Mouse (Mus musculus) adipocyte (in vitro differentiated cells): Measurements from ENCODE around the gene Ceacam20.
"Not testable (repeated sequence)": the region's sequence is repeated elsewhere in the genome, so short reads cannot be mapped to it uniquely, and the experiment has no call there.

Source experiments
- DNase-seq: peaks from one replicate; pipeline ENCODE4 v3.0.0-alpha.2; 2016; ENCODE audit warnings: low spot score

Ceacam20 gene

GRCm38 (mm10) chr7:19964985-19965579, at the start of gene Ceacam20:
Ceacam20 (plus strand) TSS chr7:19965412.
- no peak for DNase-seq

- no peak for DNase-seq
Observed at GRCm38 (mm10) chr7:19920166-19920505, 45.1 kb upstream of the Ceacam20 start.

- DNase-seq, result peak; percentile 91
Observed at GRCm38 (mm10) chr7:19920506-19921261, 44.5 kb upstream of the Ceacam20 start, which contains the start of gene Pvr. Pvr (minus strand) TSS chr7:19921160.

- no peak for DNase-seq
Observed at GRCm38 (mm10) chr7:19923354-19923753, 41.9 kb upstream of the Ceacam20 start.

GRCm38 (mm10) chr7:19923797-19924196, 41.4 kb upstream of the Ceacam20 start:
- DNase-seq, result no peak

GRCm38 (mm10) chr7:19925376-19925775, 39.8 kb upstream of the Ceacam20 start:
- DNase-seq, result no peak

- no peak for DNase-seq
Observed at GRCm38 (mm10) chr7:19926849-19927480, 38.2 kb upstream of the Ceacam20 start.

- DNase-seq, result no peak
Observed at GRCm38 (mm10) chr7:19928486-19928885, 36.7 kb upstream of the Ceacam20 start.

GRCm38 (mm10) chr7:19930481-19930880, 34.7 kb upstream of the Ceacam20 start:
- not testable (repeated sequence) for DNase-seq

GRCm38 (mm10) chr7:19932133-19932876, 32.9 kb upstream of the Ceacam20 start:
- DNase-seq, result no peak

GRCm38 (mm10) chr7:19932877-19933809, 32.1 kb upstream of the Ceacam20 start:
- DNase-seq, result peak; percentile 39

GRCm38 (mm10) chr7:19935171-19935751, 30.0 kb upstream of the Ceacam20 start:
- peak; percentile 83 for DNase-seq

GRCm38 (mm10) chr7:19935961-19936360, 29.3 kb upstream of the Ceacam20 start:
- peak; percentile 65 for DNase-seq

GRCm38 (mm10) chr7:19937229-19937821, 27.9 kb upstream of the Ceacam20 start:
- DNase-seq, result no peak

GRCm38 (mm10) chr7:19939555-19940235, 25.5 kb upstream of the Ceacam20 start:
- DNase-seq, result no peak

- DNase-seq, result no peak
Observed at GRCm38 (mm10) chr7:19940256-19940655, 25.0 kb upstream of the Ceacam20 start.

GRCm38 (mm10) chr7:19944709-19945108, 20.5 kb upstream of the Ceacam20 start:
- DNase-seq, result no peak

GRCm38 (mm10) chr7:19945201-19945600, 20.0 kb upstream of the Ceacam20 start:
- DNase-seq, result no peak

GRCm38 (mm10) chr7:19945821-19946515, 19.2 kb upstream of the Ceacam20 start:
- no peak for DNase-seq
